Mouse (Mus musculus): ENCODE results near the gene Ccnb1ip1.

- TF ChIP-seq POLR2A (IDR thresholded peaks at IDR 0.05; ENCODE audit: low read depth, low read length) (no peak), CTCF (IDR thresholded peaks at IDR 0.05; ENCODE audit: extremely low read depth, insufficient read depth, insufficient read length, insufficient replicate concordance) (no peak)
These were observed 9.0 kb downstream of the Ccnb1ip1 start for GRCm38 (mm10) chr14:50798512-50798911.
